Mouse (Mus musculus) mature B cell (primary cell): ENCODE results near the gene Scd2.
"Not testable (repeated sequence)": the region's sequence is repeated elsewhere in the genome, so short reads cannot be mapped to it uniquely, and the experiment has no call there.

Experiments used
- in situ Hi-C: fragments of 300-500 bp; cut with MboI; formaldehyde crosslinking; loops from 2 replicates; pipeline ENCODE4 v1.14.3; 2019

Scd2 gene

DNA sequence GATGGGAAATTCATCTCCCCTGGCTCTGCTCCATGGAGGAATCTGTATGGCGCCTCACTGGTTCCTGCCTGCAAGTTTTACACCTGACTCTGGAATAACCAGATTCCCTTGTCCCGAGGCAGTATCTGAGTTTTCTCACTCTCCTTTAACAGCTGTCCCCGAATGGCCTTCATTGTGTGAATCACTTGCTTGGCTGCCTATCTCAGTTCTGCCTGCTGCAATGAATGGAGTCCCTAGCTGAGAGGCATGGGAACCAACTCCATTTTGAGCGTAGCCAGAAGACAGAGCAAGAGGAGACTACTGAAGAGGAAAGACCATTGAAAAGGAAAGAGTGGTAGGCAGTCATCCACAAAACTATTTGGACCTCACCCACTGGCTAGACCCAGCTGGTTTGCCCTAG, 19.8 kb upstream of the Scd2 start:
- in situ Hi-C loops: no loop called here

DNA sequence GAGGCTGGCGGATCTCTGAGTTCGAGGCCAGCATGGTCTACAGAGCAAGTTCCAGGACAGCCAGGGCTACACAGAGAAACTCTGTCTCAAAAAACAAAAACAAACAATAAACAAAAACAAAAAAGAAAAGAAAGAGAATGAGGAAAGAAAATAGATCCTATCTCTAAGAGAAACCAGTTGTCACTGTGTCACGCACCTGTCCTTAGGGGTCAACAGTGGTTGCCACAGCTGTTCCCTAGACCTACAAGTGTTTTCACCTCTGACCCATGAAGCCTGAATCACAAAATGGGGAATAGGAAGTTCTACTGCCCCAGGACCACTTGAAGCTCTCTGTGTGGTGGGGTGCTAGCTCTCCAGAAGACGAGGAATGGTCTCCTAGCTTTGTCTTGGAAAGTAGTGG, 19.0 kb upstream of the Scd2 start:
- in situ Hi-C loops: no loop called here

DNA sequence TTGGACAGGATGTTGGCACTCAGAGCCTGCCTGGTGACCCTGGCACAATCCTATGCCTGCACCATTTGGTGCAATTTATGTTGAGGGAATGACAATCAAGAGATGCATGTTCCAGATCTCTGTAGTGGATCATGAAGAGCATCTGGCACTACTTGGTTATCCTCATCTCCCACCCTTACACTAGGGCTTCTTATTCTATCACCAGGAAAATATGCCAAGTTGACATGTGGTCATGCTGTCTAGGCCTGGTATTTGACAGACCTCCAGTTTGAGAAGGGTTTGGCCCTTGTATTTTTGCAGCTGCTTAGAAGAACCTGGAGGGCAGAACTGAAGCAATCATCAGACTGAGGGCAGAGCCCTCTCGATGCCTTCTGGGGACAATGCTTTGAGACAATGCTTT, 18.1 kb upstream of the Scd2 start:
- in situ Hi-C loops: no loop called here

- in situ Hi-C loops: no loop called here
Observed at GRCm38 (mm10) chr19:44276861-44277260, 16.6 kb upstream of the Scd2 start.

- in situ Hi-C loops: no loop called here
Observed at GRCm38 (mm10) chr19:44277931-44278330, 15.5 kb upstream of the Scd2 start.

GRCm38 (mm10) chr19:44280755-44281154, 12.7 kb upstream of the Scd2 start:
- in situ Hi-C loops: no loop called here

GRCm38 (mm10) chr19:44281825-44282447, 11.5 kb upstream of the Scd2 start:
- in situ Hi-C loops: not testable (repeated sequence)

GRCm38 (mm10) chr19:44282534-44283156, 10.8 kb upstream of the Scd2 start:
- in situ Hi-C loops: no loop called here

DNA sequence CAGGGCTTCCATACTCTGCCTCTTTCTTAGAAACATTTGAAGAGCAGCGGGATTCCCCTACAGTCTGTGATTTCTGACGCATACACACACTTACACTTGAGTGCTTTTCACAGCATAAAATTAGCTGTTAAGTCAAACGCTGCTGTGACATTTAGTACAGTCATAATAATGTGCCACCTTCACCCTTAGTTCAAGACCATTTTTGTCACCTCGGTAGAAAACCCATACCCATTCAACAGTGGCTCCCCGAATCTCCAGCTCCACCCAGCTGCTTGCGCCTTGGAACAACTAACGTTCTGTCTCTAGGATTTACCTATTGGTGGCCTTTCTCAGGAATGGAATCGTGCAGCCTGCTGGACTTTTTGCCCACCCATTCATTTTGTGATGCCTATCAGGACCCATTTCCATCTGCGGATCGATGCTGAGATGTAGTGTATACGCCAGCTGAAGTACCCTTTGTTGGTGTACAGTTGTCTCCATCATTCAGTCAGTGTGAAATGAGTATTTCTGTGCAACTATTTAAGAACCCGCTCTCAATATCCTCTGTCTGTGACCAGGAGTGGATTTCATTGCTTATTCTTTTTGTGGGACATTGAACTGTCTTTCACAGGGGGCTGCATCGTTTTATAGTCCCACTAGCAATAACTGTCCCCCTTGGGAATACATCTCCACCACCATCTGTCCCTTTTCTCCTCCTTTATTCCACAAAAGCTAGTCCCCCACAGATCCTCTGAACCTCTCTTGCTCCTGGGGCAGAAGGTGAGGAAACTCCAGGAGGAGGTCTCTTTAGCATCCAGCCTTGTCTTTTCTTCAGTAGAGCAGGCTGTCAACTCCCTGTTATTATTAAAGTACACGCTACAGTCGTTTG, 10.1 kb upstream of the Scd2 start:
- in situ Hi-C loops: no loop called here

GRCm38 (mm10) chr19:44284025-44284695, 9.3 kb upstream of the Scd2 start:
- in situ Hi-C loops: no loop called here

- in situ Hi-C loops: no loop called here
Observed at GRCm38 (mm10) chr19:44284723-44285122, 8.8 kb upstream of the Scd2 start.

GRCm38 (mm10) chr19:44285554-44285953, 7.9 kb upstream of the Scd2 start:
- in situ Hi-C loops: no loop called here

DNA sequence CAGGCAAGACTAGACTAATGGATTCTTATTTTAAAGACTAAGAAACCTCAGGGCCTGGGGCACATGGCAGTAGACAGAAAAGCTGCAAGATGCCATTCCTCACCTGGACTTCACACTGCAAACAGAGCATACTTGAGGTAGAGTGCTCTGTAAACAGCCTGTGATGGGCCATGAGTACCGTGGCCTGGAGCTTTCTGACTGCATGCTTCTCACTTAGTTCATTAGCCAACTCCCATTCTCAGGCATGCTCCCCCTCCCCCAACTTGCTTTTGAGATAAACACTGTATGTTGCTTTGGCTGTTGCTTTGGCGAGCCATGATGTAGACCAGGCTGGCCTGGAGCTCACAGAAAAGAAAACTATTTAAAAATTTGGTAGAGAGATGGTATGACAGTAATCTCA, 7.4 kb upstream of the Scd2 start:
- in situ Hi-C loops: no loop called here

DNA sequence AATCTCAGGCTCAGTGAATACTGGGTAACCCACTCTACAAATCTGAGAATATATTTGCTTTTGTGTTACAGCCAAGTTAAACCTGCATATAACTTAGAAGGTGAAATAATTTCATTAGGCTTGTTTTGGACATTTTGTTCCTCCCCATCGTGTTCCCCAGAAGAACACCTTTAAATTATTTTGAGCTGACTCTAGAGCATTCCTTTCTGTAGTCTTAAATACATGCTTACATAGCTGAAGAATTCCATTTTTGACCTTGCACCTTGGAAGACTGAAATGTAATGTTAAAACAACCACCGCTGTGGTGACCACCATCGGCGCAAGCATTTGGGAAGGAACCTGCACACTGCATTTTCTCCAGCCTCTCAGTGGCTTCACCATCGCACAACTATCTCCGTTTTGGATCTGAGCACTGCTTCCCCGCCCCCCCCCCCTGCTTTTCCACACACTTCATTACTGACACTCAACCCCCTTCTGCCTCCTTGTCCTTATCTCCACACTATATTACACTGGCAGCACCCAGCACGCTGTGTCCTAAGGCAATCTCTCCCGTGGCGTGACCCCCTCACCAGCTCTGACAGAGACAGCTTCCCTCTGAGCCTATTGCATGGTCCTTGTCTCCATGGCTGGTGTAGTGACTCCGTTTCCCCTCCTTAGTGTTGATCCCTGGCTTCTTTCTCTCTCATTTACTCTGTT, 5.9 kb upstream of the Scd2 start:
- in situ Hi-C loops: no loop called here

DNA sequence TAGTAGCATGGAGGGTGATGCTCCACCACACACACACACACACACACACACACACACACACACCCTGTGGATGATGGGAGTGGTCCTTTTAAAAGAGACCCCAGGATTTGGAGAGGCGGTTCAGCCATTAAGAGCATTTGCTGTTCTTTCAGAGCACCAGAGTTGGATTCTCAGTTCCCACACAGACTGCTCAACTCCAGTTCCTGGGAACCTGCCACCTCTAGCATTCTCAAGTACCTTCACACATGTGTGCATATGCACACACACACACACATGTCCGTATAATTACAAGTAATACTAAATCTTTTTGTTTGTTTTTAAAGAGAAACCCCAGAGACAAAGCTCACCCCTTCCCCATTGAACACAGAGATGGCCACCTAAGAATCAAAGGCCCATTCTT, 1.4 kb upstream of the Scd2 start:
- in situ Hi-C loops: loop anchor here (10.0 kb wide), 1 partner anchor 97 kb away; the partner anchor contains the start of gene Pkd2l1

DNA sequence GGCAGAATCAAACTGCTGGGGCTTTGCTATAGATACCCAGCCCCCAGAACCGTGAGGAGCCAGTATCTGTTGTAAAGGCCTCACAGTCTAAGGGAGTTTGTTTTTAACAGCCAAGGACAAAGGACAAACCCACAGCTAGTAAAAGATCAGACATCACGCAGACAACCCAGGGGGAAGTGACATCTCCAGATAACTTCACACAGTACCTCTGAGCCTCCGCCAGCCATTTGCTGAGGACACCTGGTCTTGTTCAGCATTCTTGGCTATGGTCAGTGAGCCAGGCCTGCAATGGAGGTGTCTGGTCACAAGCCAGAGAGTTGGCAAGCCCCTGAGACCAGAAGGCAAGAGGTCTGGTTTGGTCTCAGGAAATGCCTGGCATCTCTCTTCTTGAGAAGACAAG, 991 bp upstream of the Scd2 start:
- in situ Hi-C loops: loop anchor here (10.0 kb wide), 1 partner anchor 98 kb away; the partner anchor contains the start of gene Pkd2l1

DNA sequence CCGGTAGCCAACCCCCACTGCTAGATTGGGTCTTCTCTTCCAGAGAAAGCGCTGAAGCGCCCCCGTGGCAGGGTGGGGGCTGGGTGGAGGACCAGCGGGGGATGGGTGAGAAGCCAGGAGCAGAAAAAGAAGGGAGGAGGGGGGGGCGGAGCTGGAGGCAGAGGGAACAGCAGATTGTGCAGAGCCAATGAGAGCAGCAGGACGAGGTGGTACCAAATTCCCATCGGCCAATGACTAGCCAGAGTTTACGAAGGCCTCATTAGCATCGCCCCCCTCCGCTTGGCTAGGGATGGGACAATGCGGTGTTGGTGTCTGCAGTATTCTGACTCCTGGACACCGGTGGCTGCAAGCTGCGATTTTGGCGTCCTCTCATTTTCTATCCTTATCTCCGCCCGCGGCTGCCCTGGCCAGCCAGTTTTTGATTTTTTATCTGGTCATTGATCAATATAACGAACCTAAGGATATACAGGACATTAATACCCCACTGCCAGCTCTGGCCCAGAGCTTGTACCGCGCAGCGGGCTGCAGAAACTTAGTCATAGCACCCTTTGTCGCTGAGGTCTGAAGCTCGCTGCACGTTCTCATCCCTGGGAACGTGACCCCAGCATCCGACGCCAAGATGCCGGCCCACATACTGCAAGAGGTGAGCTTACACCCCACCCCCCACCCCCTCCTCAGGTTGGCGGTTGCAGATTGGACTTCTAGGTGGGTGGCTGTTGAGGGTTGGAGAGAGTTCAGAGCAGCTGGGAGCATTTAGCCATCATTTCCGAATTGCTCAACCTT, 486 bp downstream of the Scd2 start:
- in situ Hi-C loops: loop anchor here (10.0 kb wide), 1 partner anchor 99 kb away; the partner anchor contains the start of gene Pkd2l1

- in situ Hi-C loops: loop anchor here (5.0 to 10.0 kb wide), 2 partner anchors 47 to 100 kb away; partner anchors contain the start of gene Pkd2l1
Observed at GRCm38 (mm10) chr19:44294588-44295041, 1.1 kb downstream of the Scd2 start.

- in situ Hi-C loops: loop anchor here (5.0 to 10.0 kb wide), 2 partner anchors 48 to 100 kb away; partner anchors contain the start of gene Pkd2l1
Observed at GRCm38 (mm10) chr19:44295251-44295650, 1.8 kb downstream of the Scd2 start.

DNA sequence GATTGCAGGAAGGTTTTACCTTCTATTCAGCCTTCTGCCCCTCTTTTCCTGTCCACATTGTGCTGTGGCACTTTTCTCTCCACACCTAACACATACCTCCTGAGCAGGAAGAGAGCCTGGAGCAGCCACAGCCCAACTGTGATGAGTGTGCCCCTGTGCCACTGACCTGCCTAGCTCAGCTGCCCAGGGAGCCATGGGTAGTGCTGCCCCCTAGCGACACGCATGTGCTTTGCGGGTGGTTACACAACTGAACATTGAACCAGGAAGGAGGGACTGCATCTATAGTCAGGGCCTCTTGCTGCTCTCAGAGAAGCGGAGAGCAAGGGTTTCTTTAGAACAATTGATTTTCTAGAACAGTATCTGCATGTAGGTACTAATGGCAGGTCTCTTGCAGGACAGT, 2.3 kb downstream of the Scd2 start:
- in situ Hi-C loops: loop anchor here (5.0 to 10.0 kb wide), 2 partner anchors 48 to 101 kb away; partner anchors contain the start of gene Pkd2l1
